Mouse (Mus musculus): ENCODE results near the gene Snai3. TPM values are rescaled to one million over a fixed set of nuclear protein-coding genes. Genes with fewer than 3 reads are reported as not detected.

Snai3 gene
- total RNA-seq, 2 experiments from 2014 or later, result 0.25 TPM; not detected in 1

GRCm38 (mm10) chr8:122432443-122433268 lies 27.9 kb downstream of the Snai3 start, which contains the start of gene Cyba:
Gene Cyba (minus strand): TSS chr8:122432930.
- ATAC-seq (ENCODE audit: poor library complexity, severe bottlenecking), result peak; percentile 56

- ATAC-seq (ENCODE audit: poor library complexity, severe bottlenecking), result no peak
Observed at GRCm38 (mm10) chr8:122431694-122432442, 28.7 kb downstream of the Snai3 start.

GRCm38 (mm10) chr8:122430646-122431045 lies 29.9 kb downstream of the Snai3 start:
- no peak for ATAC-seq (ENCODE audit: poor library complexity, severe bottlenecking)

- peak; percentile 78 for ATAC-seq (ENCODE audit: poor library complexity, severe bottlenecking)
Observed at GRCm38 (mm10) chr8:122430058-122430636, 30.4 kb downstream of the Snai3 start.

- ATAC-seq (ENCODE audit: poor library complexity, severe bottlenecking), result no peak
Observed at GRCm38 (mm10) chr8:122428163-122428562, 32.4 kb downstream of the Snai3 start.

- no peak for ATAC-seq (ENCODE audit: poor library complexity, severe bottlenecking)
Observed at GRCm38 (mm10) chr8:122427607-122428006, 32.9 kb downstream of the Snai3 start.

- ATAC-seq (ENCODE audit: poor library complexity, severe bottlenecking), result no peak
Observed at GRCm38 (mm10) chr8:122426145-122426544, 34.4 kb downstream of the Snai3 start.

GRCm38 (mm10) chr8:122423659-122424058 lies 36.9 kb downstream of the Snai3 start:
- ATAC-seq (ENCODE audit: poor library complexity, severe bottlenecking), result no peak

- no peak for ATAC-seq (ENCODE audit: poor library complexity, severe bottlenecking)
Observed at GRCm38 (mm10) chr8:122423217-122423616, 37.3 kb downstream of the Snai3 start.

- no peak for ATAC-seq (ENCODE audit: poor library complexity, severe bottlenecking)
Observed at GRCm38 (mm10) chr8:122421376-122422070, 39.0 kb downstream of the Snai3 start, which contains the start of gene Il17c. Gene Il17c (plus strand): TSS chr8:122422020.

- ATAC-seq (ENCODE audit: poor library complexity, severe bottlenecking), result no peak
Observed at GRCm38 (mm10) chr8:122419881-122420555, 40.5 kb downstream of the Snai3 start.

GRCm38 (mm10) chr8:122415554-122415953 lies 45.0 kb downstream of the Snai3 start:
- 0 out of 2 replicates have a peak, but pooled peaks have one; percentile 36 for ATAC-seq (ENCODE audit: poor library complexity, severe bottlenecking)

GRCm38 (mm10) chr8:122414311-122414710 lies 46.2 kb downstream of the Snai3 start:
- no peak for ATAC-seq (ENCODE audit: poor library complexity, severe bottlenecking)

- ATAC-seq (ENCODE audit: poor library complexity, severe bottlenecking), result no peak
Observed at GRCm38 (mm10) chr8:122407678-122408077, 52.9 kb downstream of the Snai3 start.

GRCm38 (mm10) chr8:122405146-122405805 lies 55.3 kb downstream of the Snai3 start:
- no peak for ATAC-seq (ENCODE audit: poor library complexity, severe bottlenecking)

Other genes with a start within 250 kb of the Snai3 start
- 4.3 and 4.5 TPM in 2 replicates for gene Zfpm1, start 178.6 kb downstream of the Snai3 start, total RNA-seq (2015)
- gene Zfpm1, start 178.6 kb downstream of the Snai3 start, total RNA-seq (2017), result 4.8 and 5.6 TPM in 2 replicates
- gene Trhr2, start 100.0 kb downstream of the Snai3 start, total RNA-seq (2015), result not detected in 2 replicates
- gene Trhr2, start 100.0 kb downstream of the Snai3 start, total RNA-seq (2017), result not detected in 2 replicates
- 19.6 and 22.0 TPM in 2 replicates for gene Zc3h18, start 84.1 kb downstream of the Snai3 start, total RNA-seq (2015)
- 50.2 and 63.1 TPM in 2 replicates for gene Zc3h18, start 84.1 kb downstream of the Snai3 start, total RNA-seq (2017)
- gene Il17c, start 38.7 kb downstream of the Snai3 start, total RNA-seq (2015), result not detected in 2 replicates
- gene Il17c, start 38.7 kb downstream of the Snai3 start, total RNA-seq (2017), result not detected in 2 replicates
- gene Cyba, start 27.8 kb downstream of the Snai3 start, total RNA-seq (2015), result 547 and 634 TPM in 2 replicates
- gene Cyba, start 27.8 kb downstream of the Snai3 start, total RNA-seq (2017), result 285 and 337 TPM in 2 replicates
- 9.8 and 10.3 TPM in 2 replicates for gene Mvd, start 17.3 kb downstream of the Snai3 start, total RNA-seq (2015)
- 15.2 and 15.6 TPM in 2 replicates for gene Mvd, start 17.3 kb downstream of the Snai3 start, total RNA-seq (2017)
- 42.0 and 48.6 TPM in 2 replicates for gene Rnf166, start 15.3 kb upstream of the Snai3 start, total RNA-seq (2015)
- 50.8 and 59.5 TPM in 2 replicates for gene Rnf166, start 15.3 kb upstream of the Snai3 start, total RNA-seq (2017)
- gene Ctu2, start 15.4 kb upstream of the Snai3 start, total RNA-seq (2015), result 13.5 and 16.2 TPM in 2 replicates
- 4.7 and 7.7 TPM in 2 replicates for gene Ctu2, start 15.4 kb upstream of the Snai3 start, total RNA-seq (2017)
- gene Piezo1, start 90.6 kb upstream of the Snai3 start, total RNA-seq (2015), result 27.4 and 34.6 TPM in 2 replicates
- gene Piezo1, start 90.6 kb upstream of the Snai3 start, total RNA-seq (2017), result 30.0 and 35.9 TPM in 2 replicates
- gene Cdt1, start 107.3 kb upstream of the Snai3 start, total RNA-seq (2015), result 41.7 and 41.9 TPM in 2 replicates
- gene Cdt1, start 107.3 kb upstream of the Snai3 start, total RNA-seq (2017), result 28.4 and 34.1 TPM in 2 replicates
- 272 and 308 TPM in 2 replicates for gene Aprt, start 116.2 kb upstream of the Snai3 start, total RNA-seq (2015)
- gene Aprt, start 116.2 kb upstream of the Snai3 start, total RNA-seq (2017), result 132 and 149 TPM in 2 replicates
- 52.6 and 53.0 TPM in 2 replicates for gene Galns, start 150.7 kb upstream of the Snai3 start, total RNA-seq (2015)
- 57.5 and 63.1 TPM in 2 replicates for gene Galns, start 150.7 kb upstream of the Snai3 start, total RNA-seq (2017)
- 85.8 and 88.2 TPM in 2 replicates for gene Trappc2l, start 150.9 kb upstream of the Snai3 start, total RNA-seq (2015)
- 33.0 and 37.6 TPM in 2 replicates for gene Trappc2l, start 150.9 kb upstream of the Snai3 start, total RNA-seq (2017)
- 0.27 TPM in 1 of 2 replicates, not detected in the other for gene Pabpn1l, start 162.0 kb upstream of the Snai3 start, total RNA-seq (2015)
- gene Pabpn1l, start 162.0 kb upstream of the Snai3 start, total RNA-seq (2017), result not detected in 2 replicates
- gene Cbfa2t3, start 238.4 kb upstream of the Snai3 start, total RNA-seq (2015), result 29.5 and 30.0 TPM in 2 replicates
- gene Cbfa2t3, start 238.4 kb upstream of the Snai3 start, total RNA-seq (2017), result 25.1 and 26.5 TPM in 2 replicates